Mouse (Mus musculus) kidney, adult 11 months (tissue): ENCODE data around the gene Chml.

Experiments used
- DNase-seq: peaks from one replicate; pipeline ENCODE4 v3.0.0; 2022

The Chml gene

DNA sequence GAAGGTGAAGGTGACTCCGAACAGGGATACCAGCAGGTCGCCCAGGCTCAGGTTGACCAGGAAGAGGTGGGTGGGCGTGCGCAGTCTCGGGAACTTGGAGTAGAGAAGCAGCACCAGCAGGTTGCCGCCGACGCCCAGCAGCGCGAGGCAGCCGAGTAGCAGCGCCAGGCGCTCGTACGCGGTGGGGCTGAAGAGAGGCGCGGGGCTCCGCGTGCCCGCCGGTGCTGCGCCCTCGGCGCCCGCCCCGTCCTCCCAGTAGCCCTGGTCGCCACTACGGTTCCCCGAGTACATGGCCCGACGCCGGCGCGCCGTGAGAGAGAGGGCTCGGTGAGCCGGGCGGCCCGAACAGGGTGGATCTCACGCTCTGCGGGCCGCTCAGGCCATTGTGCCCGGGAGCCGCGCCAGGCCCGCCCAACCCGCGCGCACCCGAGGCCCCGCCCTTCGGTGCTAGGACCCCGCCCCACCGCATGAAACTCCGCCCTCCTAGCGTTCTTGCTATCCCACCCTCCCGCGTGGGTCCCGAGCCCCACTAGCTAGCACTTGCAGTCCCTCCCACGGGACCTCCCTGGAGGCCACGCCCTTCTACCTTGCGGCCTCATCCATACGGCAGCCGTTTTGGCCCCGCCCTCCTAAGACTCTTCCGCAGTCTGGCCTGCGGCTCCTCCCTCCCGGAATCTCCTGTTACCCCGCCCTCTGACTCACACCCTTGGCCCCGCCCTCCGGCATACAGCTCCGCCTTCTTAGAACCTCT lies at the start of gene Chml, which contains the start of gene Opn3:
Gene Chml, minus strand, starts transcription at position 656 of the 751 bp plus-strand sequence.
Gene Opn3, minus strand, starts transcription at position 531 of the 751 bp plus-strand sequence.
- DNase-seq = peak; percentile 100

DNA sequence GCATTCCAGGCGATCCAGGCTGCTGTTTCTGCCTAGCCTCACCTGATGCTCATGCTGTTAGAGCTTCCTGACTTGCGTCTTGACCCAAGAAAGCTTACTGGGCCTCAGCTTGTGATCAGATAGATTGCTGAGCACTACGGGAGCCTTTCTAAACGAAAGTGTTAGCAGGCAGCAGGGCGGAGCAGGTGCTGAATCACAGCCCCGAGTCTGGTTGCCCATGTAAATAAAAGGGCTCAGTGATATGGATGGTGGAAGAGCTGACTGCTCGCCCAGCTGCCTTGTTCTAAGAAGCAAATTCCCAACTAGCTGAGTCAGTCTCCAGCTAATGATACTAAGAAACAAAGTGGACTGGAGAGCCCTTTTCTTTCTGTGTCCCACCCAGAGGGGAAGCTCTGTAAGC lies 33.1 kb upstream of the Chml start:
- no peak for DNase-seq

DNA sequence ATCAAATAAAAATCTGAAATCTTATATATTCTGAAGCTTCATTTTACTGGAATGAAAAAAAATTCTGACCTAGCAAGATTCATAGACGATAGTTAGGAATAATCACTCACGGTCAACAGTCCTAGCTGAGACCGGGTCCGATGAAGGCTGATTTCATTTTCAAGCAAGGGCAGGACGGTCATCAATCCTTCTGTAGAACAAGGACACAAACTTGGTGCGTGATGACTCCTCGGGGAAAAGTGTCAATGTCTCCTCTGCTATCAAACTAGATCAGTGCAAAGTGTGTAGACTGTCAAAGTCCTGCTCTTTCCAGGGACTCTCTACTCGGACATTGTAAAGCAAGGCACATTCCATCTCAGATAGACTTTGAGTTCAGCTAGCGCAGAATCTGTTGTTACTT lies 24.1 kb upstream of the Chml start:
- DNase-seq = no peak

DNA sequence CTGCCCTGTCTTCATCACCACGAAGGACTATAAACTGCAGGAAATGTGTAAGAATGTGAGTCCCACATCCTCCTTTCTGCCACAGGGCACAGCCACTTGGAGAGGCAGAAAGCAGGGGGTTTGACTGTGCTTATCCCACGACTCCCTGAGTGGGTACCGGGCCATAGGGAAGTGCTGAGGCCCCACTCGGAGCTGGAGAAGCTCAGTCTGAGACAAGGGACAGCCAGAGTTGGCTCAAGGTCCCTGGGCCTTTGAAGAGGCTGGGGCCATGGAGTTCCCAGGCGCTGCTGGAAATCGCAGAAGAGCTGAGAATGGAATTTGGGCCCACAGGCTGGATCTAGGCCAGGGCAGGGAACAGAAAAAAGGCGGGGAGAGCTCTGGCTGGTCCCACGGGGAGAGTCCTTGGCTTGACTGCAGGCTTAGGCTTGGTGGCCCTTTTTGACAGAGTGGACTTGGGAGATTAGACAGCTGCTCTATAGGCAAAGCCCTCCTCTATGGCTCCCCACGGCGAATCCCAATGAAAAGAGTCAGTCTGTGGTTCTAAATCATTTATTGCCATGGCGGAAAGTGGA lies 19.7 kb upstream of the Chml start:
- DNase-seq = no peak

DNA sequence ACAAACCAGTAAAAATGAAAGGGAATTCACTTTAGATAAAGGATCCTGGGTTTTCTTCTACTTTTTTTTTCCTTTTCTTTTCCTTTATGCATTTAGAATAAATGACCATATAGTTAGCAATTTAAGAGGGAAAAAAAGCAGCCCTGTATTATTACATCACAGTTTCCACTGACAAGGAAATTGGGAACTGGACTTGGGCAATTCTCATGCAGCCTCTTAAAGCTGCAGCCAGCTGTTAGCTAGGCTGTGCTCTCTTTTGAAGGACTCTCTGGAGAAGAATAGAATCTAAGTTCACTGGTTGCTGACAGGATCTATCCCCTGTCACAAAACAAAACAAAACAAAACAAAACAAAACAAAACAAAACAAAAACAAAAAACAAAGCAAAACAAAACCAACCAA lies 15.3 kb upstream of the Chml start:
- no peak for DNase-seq

DNA sequence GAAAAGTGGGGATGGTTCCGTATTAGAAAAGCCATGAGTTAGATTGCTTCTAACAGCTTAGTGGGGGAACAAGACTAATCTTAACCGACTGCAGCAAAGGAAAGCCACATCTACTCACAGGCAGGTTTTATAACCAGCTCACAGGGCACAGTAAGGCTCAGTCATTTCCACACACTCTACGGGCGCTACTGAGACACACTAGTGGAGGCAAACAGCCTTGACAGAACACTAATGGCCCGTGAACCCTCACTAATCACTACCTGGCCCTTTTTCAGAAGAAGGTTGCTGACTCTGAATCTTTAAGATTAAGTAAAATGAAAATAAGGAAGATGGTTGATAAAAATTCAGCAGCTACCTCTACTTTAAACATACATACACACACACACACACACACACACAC lies 14.9 kb upstream of the Chml start:
- DNase-seq = no peak

DNA sequence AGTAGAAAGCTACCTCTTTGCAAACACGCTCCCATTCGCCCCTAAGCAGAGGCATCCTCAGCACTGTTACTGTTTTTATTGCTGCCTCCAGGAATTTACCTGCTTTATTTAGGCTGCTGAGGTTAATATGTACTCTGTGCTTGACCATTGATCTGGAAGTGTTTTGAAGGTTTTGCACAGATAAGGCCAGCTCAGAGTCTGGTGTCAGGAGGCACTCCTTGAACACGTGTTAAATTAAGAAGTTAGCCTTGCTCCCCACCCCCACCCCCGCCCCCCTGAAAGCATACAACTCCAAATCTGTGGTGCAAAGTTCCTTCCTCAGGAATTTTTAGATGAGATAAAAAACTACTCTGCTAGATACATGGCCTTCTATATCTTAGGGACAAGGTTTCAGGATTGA lies 8.4 kb upstream of the Chml start:
- DNase-seq = no peak

DNA sequence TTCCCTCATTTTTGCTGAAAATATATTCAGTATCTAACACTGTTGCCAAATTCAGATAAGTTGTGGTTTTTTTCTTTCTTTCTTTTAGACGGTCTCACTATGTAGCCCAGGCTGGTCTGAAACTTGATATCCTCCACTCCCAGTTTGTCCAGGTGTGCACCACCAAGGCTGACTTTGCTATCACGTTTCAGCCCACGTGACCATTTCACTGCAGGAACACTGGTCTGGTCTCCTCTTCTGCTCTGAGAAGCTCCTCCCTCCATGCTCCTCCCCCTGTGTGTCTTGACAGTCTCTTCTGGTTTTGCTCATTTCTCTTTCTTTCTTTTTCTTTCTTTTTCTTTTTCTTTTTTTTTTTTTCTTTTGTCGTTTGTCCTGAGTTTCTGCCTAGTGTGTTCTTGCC lies 7.1 kb upstream of the Chml start:
- DNase-seq = no peak

DNA sequence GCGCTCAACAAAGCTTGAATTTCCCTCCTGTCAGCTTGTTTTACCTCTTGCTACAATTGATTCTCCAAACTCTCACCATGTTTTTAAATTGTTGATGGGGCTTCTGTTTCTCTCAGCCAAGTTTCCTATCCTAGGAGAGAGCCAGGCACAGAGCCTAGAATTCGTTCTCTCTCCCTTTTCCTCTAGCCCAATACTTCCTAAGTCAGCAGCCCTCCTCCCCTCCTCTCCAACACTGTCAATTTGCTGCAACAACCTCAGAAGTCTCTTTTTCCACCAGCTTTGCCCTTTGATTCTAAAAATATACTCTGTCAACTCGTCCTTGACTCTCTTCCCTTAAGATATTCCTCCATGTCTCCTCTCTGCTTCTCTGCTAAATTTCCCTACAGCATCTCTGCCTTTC lies 6.7 kb upstream of the Chml start:
- DNase-seq = no peak

DNA sequence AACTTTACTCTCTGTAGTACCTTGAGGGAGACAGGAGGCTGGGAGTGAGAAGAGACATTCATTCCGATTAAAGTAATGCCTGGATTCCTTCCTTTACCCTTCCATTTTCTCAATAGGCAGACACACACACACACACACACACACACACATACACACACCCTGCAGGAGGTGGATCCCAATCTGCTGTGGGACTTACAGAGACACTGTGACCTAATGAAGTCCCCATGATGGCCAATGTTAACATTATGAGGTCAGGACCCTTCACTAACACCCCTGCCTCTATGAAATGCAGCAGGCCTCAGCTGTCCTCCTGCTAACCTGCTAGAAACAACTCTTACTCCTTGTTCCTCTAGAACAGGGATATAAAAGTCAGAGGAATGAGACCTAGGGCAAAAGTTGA lies 5.6 kb upstream of the Chml start, which contains the start of gene Wdr64:
Gene Wdr64, plus strand, starts transcription at position 301 of the 400 bp plus-strand sequence.
- no peak for DNase-seq

DNA sequence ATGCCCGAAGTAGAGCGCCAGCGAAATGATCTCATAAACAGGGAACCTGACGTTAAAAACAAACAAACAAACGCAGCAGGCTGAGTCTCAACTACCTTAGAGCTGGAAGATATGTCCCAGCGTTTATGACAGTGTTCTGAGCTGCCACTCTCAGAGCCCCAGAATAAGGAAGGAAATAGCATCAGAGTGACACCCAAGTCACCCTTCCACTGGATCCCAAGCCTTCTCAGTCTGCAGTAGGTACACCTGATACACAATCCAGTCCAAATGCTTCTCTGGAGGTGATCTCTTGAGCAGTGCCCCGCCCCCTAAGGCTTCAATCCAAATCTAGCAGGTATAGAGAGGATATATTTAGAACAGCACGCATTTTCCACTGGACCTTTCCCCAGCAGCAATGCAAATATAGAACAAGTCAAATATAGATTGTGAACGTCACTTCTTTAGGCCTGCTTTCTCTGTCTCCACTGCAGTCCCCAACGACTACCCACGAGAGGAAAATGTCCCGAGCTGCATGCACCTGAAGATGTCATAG lies 794 bp upstream of the Chml start:
- peak; percentile 24 for DNase-seq

DNA sequence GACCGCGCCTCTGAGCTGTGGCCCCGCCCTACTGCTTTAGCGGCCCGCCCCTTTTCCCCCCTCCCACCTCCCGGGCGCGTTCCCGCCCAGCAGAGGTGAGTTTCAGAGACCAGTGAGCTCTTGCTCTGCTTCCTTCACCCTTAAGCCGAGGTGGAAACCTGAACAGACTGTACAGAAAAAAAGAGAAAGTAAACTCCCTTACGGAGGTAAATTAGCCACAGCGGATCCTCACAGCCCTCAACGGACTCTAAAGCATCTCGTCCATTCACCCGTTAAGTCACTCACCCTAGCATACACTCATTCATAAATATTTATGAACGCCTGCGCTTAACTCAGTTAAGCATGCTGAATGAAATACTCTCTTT lies 278 bp upstream of the Chml start:
- no peak for DNase-seq

DNA sequence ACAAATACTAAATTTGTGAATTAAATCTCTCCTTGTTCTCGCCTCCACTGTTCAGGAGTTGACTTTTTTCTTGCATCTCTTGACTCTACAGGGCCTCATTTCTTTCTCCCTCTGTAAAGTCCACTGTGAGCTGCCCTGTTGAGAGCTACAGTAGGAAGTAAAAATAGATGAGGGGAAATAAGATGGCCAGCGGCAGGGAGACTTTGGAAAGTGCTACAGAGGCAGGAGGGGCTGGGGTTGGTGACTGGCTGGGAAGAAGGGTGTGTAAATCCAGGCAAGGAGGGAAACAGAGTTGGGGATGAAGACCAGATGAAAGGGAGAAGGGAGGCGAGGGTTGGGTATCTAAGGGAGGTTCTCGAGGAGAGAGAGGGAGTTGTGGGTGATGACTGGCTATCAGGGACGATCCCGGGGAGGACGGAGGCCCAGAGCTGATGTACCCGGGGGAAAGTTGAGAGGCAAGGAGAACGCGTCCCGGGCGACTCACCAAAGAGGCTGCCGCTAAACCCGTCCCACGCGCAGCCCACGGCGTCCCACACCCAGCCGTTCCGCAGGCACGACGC lies 935 bp downstream of the Chml start:
- no peak for DNase-seq

DNA sequence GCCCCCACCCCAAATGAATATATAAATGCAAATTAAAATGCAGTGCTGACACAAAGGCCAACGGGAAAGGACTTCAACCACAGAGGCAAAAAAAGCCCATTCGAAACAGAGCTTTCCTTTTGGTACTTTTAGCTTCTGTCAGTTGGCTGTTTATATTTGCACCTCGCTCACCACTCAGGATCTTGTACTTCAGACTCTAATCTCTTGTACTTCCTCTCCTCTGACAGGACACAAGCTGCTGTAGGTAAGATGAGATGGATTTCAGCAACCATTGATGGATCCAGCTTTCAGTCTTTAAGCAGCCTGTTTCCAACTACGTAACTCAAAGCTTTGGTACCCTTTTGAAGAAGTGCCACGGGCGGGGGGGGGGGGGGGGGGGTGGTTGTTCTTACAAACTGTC lies 11.7 kb downstream of the Chml start:
- DNase-seq = no peak

DNA sequence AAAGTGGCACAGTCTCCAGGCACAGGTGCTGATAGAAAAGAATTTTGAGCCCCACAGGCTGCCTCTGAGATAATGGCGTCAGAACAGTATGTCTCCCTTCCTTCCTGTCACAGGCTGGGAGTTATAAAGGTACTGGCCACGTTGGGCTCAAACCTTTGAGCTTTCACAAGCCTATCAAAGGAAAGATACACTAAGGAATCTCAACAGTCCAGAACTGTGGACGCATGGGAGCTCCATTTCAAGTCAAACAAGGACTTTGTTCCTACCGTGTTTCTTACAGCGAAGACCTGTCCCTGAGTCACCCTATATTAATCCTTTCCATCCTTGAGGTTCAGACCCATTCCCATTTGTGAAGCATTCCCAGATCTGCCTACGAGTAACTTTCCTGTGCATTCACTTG lies 15.2 kb downstream of the Chml start:
- DNase-seq = no peak

DNA sequence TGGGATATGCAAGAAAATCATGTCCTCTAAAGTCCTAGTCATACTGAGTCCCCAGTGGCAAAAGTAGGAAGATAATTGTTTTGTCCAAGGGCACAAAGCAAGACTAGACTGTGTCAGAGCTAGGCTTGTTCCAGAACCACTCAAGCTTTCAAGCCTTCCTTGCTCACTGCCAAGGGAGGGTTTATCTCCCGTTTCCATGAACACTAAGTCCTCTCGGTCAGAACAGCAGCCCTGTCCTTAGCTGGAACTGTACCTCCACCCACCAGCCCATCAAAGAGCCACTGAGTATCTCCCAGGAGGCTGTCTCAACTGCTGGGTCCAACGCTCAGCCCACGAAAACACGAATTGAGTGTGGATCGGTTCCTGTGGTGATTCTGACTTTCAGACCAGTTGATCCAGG lies 17.6 kb downstream of the Chml start:
- no peak for DNase-seq

DNA sequence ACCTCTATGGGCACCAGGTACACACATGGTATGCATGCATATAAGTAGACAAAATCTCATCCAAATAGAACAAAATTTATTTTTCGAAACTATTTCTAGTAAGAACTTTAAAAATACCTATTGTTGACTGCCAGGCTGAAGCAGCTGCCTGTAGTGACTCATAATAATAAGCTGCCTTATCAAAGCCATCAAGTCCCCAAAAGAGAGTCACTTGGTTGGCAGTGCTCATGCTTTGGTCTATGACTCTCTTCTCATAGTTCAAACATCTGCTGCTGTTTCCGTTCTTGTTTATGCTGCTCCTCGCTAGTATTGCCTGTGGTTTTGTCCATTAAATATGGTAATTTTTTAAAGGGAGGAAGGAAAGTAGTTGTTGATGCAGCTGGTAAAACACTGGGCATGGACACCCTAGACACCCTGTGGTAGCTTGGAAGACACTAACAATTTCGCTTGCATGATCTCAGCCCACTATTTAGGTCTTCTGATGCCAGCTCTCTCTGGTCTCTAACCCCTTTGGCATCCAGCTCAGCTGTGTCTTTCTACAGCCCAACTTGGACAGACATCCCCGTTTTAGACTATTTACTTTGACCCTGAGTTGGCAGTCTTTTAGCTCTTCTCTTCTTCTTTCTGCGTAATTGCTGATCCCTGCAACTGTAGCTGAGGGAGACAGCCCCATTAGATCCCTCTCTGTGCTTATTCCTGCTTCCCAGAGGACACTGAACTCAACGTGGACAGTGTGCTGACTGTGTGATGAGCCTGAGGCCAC lies 19.0 kb downstream of the Chml start:
- no peak for DNase-seq

DNA sequence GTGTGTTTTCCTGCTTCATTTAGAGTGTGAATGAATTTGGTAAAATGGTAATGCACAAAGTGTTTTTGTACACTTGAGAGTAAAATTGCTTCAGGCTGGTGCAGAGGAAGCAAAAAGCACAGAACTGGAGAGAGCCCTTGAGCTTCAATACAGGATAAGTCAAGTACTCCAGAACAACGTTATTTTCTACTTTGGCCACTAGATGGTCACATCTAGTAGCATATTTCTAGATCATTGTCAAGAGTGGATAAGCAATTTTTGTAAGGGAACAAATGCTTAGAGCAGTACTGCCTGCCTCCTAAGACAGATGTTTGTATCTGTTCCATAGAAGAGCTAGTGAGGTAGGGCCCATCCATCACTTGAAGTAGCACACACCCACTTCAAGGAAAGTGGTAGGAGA lies 21.1 kb downstream of the Chml start:
- DNase-seq = no peak

DNA sequence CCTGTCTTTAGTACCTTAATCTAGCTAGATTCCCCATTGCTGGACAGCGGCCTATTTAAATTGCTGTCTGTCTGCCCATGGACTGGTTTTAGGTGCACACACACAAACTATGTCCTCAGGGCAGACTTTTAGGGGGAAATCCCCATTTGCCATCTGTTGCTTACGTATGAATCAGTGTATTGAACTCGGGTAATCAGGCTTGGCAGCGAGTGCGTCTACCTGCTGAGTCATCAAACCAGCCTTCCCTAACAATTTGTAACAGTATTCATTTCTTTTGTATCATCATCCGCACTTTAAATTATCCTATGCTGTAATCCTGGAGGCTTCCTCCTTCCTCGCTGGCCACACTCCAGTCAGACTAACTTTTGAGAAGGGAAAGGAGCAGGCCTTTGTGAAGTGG lies 22.7 kb downstream of the Chml start:
- DNase-seq = no peak

DNA sequence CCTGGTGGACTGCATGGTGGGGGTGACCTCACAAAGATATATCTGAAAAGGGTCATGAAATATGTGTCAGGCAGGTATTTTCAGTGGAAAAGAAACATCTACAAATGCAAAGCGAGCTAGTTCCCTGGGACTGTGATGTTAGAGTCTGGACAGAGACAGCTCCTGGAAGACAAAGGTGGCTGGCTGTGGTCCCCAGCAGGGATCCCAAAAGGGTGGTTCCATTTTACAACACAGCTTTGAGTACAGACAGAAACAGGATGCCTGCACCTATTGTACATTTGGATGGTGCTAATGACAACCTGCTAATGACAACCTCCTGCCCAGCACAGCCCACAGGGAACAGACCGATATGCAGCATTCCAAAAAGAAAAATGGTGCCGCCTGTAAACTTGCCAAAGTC lies 23.2 kb downstream of the Chml start:
- DNase-seq = no peak

DNA sequence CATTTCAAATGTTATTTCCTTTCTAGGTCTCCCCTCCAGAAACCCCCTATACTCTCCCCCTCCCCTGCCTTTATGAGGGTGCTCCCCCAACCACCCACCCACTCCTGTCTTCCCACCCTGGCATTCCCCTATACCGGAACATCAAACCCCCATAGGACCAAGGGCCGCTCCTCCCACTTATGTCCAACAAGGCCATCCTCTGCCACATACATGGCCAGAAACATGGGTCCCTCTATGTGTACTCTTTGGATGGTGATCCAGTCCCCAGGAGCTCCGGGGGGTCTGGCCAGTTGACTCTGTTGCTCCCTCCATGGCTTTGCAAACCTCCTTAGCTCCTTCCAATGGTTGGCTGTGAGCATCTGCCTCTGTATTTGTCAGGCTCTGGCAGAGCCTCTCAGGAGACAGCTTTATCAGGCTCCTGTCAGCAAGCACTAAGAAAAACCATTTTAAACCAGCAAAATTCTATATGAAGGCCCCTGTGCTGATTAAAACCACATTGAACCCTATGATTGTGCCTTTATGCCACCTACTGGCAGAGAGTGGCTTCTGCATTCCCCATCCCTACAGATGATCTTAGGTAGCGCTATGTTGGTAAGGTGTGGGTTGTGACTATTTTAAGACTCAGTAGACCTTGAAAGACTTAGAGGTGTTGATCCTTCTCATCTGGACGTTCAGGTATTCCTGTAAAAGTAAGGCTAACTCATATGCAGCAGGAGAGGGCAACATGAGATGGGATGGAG lies 23.9 kb downstream of the Chml start:
- DNase-seq = no peak

DNA sequence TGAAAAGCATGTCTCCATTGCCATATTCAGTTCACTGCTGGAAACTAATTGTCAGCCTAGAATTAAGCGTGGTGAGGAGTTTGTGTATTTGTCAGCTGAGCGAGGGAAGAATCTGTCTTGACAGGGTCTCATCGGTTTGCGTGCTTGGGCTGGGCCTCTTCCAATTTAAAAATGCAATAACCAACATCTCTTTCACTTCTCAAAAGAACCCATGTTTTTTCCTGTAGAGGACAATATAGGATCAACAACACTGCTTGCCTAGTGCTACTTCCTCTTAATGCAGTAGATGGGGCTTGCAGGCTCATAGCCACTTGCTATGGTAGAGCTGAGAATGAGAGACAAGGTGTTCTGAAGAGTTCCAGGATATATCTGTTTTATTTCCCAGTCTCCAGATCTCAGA lies 32.8 kb downstream of the Chml start:
- no peak for DNase-seq

DNA sequence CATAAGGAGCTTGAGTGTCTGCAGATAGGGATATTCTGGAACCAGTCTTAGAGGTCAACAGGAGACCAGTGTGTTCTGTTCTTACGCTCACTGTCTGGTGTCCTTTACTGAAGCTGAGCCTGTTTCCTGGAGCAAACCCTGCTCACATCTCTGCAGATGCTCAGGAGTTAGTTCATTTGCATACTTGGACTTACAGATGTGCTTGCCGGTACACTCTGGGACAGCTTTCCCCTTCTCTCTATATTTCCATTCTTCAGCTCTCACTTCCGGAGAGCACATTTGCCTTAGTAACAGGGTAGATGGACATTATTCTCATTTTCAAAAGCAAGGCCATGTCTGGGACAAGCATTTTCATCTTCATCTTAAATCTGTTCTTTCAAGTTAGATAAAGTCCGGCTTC lies 44.1 kb downstream of the Chml start:
- DNase-seq = no peak
